Mouse (Mus musculus) neural tube, embryonic 10.5 days (tissue): ENCODE measurements at regions not wholly inside any gene's neighbourhood (a gene's known extent, or its start where the extent isn't known, plus 50 kb on each side); places are given as distances from the start of the nearest gene placed in this dataset.
"Not testable (repeated sequence)": the region's sequence is repeated elsewhere in the genome, so short reads cannot be mapped to it uniquely, and the experiment has no call there.

Experiments used
- DNase-seq: peaks from one replicate; pipeline ENCODE4 v3.0.0-alpha.2; 2017; ENCODE audit warnings: low spot score; ENCODE audit errors: extremely low spot score

- no peak for DNase-seq
These were observed 758.4 kb upstream of the Map3k7 start for GRCm38 (mm10) chr4:31205332-31205970.

GRCm38 (mm10) chr4:31225741-31226140 lies 738.2 kb upstream of the Map3k7 start:
- DNase-seq = no peak

- no peak for DNase-seq
These were observed 694.9 kb upstream of the Map3k7 start for GRCm38 (mm10) chr4:31268825-31269495.

GRCm38 (mm10) chr4:31274131-31274530 lies 689.8 kb upstream of the Map3k7 start:
- DNase-seq = no peak

- no peak for DNase-seq
These were observed 673.5 kb upstream of the Map3k7 start for GRCm38 (mm10) chr4:31290301-31290975.

GRCm38 (mm10) chr4:31293752-31294151 lies 670.1 kb upstream of the Map3k7 start:
- DNase-seq = no peak

GRCm38 (mm10) chr4:31297848-31298247 lies 666.0 kb upstream of the Map3k7 start:
- no peak for DNase-seq

- DNase-seq = no peak
These were observed 644.6 kb upstream of the Map3k7 start for GRCm38 (mm10) chr4:31319269-31319668.

- no peak for DNase-seq
These were observed 643.0 kb upstream of the Map3k7 start for GRCm38 (mm10) chr4:31320734-31321507.

GRCm38 (mm10) chr4:31323816-31324215 lies 640.1 kb upstream of the Map3k7 start:
- DNase-seq = no peak

- DNase-seq = no peak
These were observed 635.1 kb upstream of the Map3k7 start for GRCm38 (mm10) chr4:31328798-31329197.

- no peak for DNase-seq
These were observed 632.8 kb upstream of the Map3k7 start for GRCm38 (mm10) chr4:31331053-31331452.

- DNase-seq = no peak
These were observed 628.2 kb upstream of the Map3k7 start for GRCm38 (mm10) chr4:31335686-31336085.

- no peak for DNase-seq
These were observed 625.9 kb upstream of the Map3k7 start for GRCm38 (mm10) chr4:31337980-31338379.

- no peak for DNase-seq
These were observed 620.3 kb upstream of the Map3k7 start for GRCm38 (mm10) chr4:31343312-31344248.

GRCm38 (mm10) chr4:31354046-31354445 lies 609.9 kb upstream of the Map3k7 start:
- DNase-seq = not testable (repeated sequence)

GRCm38 (mm10) chr4:31354953-31355352 lies 608.9 kb upstream of the Map3k7 start:
- no peak for DNase-seq

- DNase-seq = no peak
These were observed 597.7 kb upstream of the Map3k7 start for GRCm38 (mm10) chr4:31366172-31366571.

GRCm38 (mm10) chr4:31367031-31367430 lies 596.9 kb upstream of the Map3k7 start:
- DNase-seq = no peak

GRCm38 (mm10) chr4:31370062-31370461 lies 593.8 kb upstream of the Map3k7 start:
- DNase-seq = no peak
